Mouse (Mus musculus) lung, postnatal 0 days (tissue): ENCODE data around the gene Cadm2. TPM values are rescaled to one million over a fixed set of nuclear protein-coding genes. Genes with fewer than 3 reads are reported as not detected.

Experiments
- ATAC-seq: fragments of 200-750 bp; cut with Nextera tagmentation; 2 replicates; pipeline ENCODE4 v1.8.0; 2017; ENCODE audit warnings: moderate library complexity
- DNase-seq: peaks from one replicate; pipeline ENCODE4 v3.0.0-alpha.2; 2016; ENCODE audit warnings: low spot score
- H3K27ac ChIP-seq: fragments of 300-500 bp; sonication (generic); 2 replicates; pipeline ENCODE4 v1.5.1; 2014; ENCODE audit warnings: antibody characterized with exemption, mild to moderate bottlenecking, low read length, mixed read lengths
- H3K27me3 ChIP-seq: fragments of 300-500 bp; sonication (generic); replicated peaks from 2 replicates; pipeline ENCODE4 v1.6.1; 2014; ENCODE audit warnings: low read length, mixed read lengths; ENCODE audit not compliant: insufficient read depth
- H3K36me3 ChIP-seq: fragments of 300-500 bp; sonication (generic); 2 replicates; pipeline ENCODE4 v1.6.1; 2014; ENCODE audit warnings: low read length, mixed read lengths; ENCODE audit not compliant: insufficient read depth
- H3K4me1 ChIP-seq: fragments of 300-500 bp; sonication (generic); 2 replicates; pipeline ENCODE4 v1.6.1; 2014; ENCODE audit warnings: antibody characterized with exemption, low read depth, low read length, mixed read lengths; ENCODE audit not compliant: insufficient read depth
- H3K4me2 ChIP-seq: fragments of 300-500 bp; sonication (generic); replicated peaks from 2 replicates; pipeline ENCODE4 v1.6.1; 2014; ENCODE audit warnings: low read depth, mild to moderate bottlenecking, low read length, moderate library complexity, mixed read lengths
- H3K4me3 ChIP-seq: fragments of 300-500 bp; sonication (generic); 2 replicates; pipeline ENCODE4 v1.5.1; 2014; ENCODE audit warnings: low read depth, low read length
- H3K9ac ChIP-seq: fragments of 300-500 bp; sonication (generic); replicated peaks from 2 replicates; pipeline ENCODE4 v1.6.1; 2014; ENCODE audit warnings: low read depth, mild to moderate bottlenecking
- H3K9me3 ChIP-seq: fragments of 300-500 bp; sonication (generic); 2 replicates; pipeline ENCODE4 v1.6.1; 2016; ENCODE audit warnings: low read length, mixed read lengths
- CTCF ChIP-seq: IDR thresholded peaks from 2 replicates; pipeline ENCODE4 v1.5.1; 2016; ENCODE audit warnings: antibody characterized with exemption, mild to moderate bottlenecking
- EP300 ChIP-seq: IDR thresholded peaks from 2 replicates; pipeline ENCODE4 v1.6.1; 2016; ENCODE audit warnings: antibody characterized with exemption, mild to moderate bottlenecking, control low read depth
- WGBS: fragments of 180-500 bp; shearing (Covaris S2); extraction: QIAGEN DNeasy Blood & Tissue Kit; methylation state at CpG from one replicate; pipeline ENCODE4 v1.1.7; 2014; 5-methylcytosine and 5-hydroxymethylcytosine counted together
- polyA plus RNA-seq: library from polyadenylated mRNA; unstranded; fragments of >200 nt; fragmentation: Nextera tagmentation; extraction: Ambion mirVana; gene quantifications from 2 replicates; pipeline ENCODE4 v1.2.1, GENCODE M21; 2015

Cadm2 gene
- polyA plus RNA-seq, 1 experiment from 2014 or later, result 0.24 TPM

DNA sequence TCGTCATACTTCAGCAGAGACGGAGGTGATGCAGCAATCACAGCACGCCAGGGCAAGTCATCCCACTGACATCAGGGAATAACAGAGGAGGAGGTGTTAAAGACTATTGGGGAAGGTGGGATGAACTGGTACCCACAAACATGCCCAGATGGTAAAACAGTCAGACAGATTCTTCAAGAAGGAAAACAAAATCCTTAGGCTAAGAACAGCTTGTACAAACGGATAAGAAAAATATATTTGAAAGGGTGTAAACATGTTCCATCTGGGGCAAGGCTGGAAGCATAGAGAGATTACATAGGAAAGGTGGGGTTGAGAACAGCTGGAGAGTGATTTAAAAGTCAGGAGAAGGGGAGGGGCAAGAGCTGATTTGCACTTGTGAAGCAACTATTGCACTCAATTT lies 619.0 kb downstream of the Cadm2 start:
- Histone ChIP-seq H3K4me1 (no peaks in the 10 kb centered on the region), H3K27me3 (no peaks in the 10 kb centered on the region), H3K9ac (no peak overlapping the region), H3K9me3 (no peaks in the 10 kb centered on the region), H3K4me2 (no peak overlapping the region), H3K27ac (no peak overlapping the region), H3K4me3 (no peak overlapping the region), H3K36me3 (no peaks in the 10 kb centered on the region)
- DNase-seq (no peak), ATAC-seq (no peak)
- 52% methylated on average over 4 of the region's 4 CpGs for WGBS
- TF ChIP-seq EP300, result no peak
- TF ChIP-seq CTCF, result no peak

- Histone ChIP-seq H3K27ac (no peak overlapping the region), H3K4me1 (no peaks in the 10 kb centered on the region), H3K27me3 (no peaks in the 10 kb centered on the region), H3K9me3 (no peaks in the 10 kb centered on the region), H3K9ac (no peak overlapping the region), H3K36me3 (no peaks in the 10 kb centered on the region), H3K4me2 (no peak overlapping the region), H3K4me3 (no peak overlapping the region)
- no peak for TF ChIP-seq CTCF
- TF ChIP-seq EP300, result no peak
- 73% methylated on average over 2 of the region's 2 CpGs for WGBS
- DNase-seq (no peak), ATAC-seq (no peak)
Observed at GRCm38 (mm10) chr16:66997461-66997860, 623.2 kb downstream of the Cadm2 start.

GRCm38 (mm10) chr16:66987741-66988140 lies 633.0 kb downstream of the Cadm2 start:
- TF ChIP-seq CTCF (no peak), EP300 (no peak)
- Histone ChIP-seq H3K36me3 (no peaks in the 10 kb centered on the region), H3K4me1 (no peaks in the 10 kb centered on the region), H3K4me3 (no peak overlapping the region), H3K27me3 (no peaks in the 10 kb centered on the region), H3K9ac (no peak overlapping the region), H3K4me2 (no peak overlapping the region), H3K9me3 (no peaks in the 10 kb centered on the region), H3K27ac (no peak overlapping the region)
- DNase-seq (no peak), ATAC-seq (no peak)
- 79% methylated on average over 6 of the region's 6 CpGs for WGBS

DNA sequence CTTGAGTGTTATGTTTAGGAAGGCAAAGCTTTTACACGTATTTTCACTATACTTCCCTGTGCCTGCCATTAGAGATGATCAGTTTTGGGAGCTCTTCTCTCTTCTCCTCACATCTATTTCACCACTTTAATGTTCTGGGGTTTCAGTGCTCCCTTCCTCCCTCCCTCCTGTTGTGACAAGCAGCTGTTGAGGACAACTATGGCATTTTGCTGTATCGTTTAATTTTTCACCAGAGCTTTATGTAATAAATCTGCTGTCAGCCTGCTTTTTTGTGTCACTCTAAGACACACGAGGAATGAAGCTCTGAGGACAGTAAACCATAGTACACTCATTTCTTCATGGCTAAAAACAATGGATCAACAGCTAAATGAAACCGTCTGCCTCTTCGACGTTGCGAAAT lies 633.8 kb downstream of the Cadm2 start:
- Histone ChIP-seq H3K36me3 (no peaks in the 10 kb centered on the region), H3K4me2 (no peak overlapping the region), H3K9ac (no peak overlapping the region), H3K4me3 (no peak overlapping the region), H3K27ac (no peak overlapping the region), H3K4me1 (no peaks in the 10 kb centered on the region), H3K9me3 (no peaks in the 10 kb centered on the region), H3K27me3 (no peaks in the 10 kb centered on the region)
- TF ChIP-seq EP300 (no peak), CTCF (no peak)
- no peak for ATAC-seq
- 61% methylated on average over 7 of the region's 7 CpGs for WGBS
- DNase-seq, result no peak

DNA sequence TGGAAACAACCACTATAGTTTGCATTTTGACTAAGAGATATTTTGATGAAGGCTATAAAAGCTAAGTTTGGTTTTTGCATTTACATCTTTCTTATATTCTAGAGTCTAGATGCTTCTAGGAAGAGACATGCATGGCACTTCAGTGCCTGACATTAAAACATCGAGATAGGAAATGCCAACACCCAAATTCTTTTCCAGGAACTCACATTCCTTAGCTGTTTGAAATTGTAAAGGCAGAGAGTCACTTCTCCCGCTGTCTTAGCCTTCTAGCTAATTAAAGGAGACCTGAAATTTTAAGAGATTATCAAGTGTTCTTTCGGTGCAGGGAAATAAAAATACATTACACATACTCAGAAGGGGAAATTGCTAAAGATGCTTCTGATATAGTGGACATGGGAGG lies 649.8 kb downstream of the Cadm2 start:
- Histone ChIP-seq H3K27ac (no peak overlapping the region), H3K9me3 (no peaks in the 10 kb centered on the region), H3K4me3 (no peak overlapping the region), H3K4me1 (no peaks in the 10 kb centered on the region), H3K27me3 (no peaks in the 10 kb centered on the region), H3K9ac (no peak overlapping the region), H3K4me2 (no peak overlapping the region), H3K36me3 (no peaks in the 10 kb centered on the region)
- DNase-seq (peak; percentile 6), ATAC-seq (no peak)
- TF ChIP-seq EP300 (peak; percentile 68), CTCF (no peak)
- WGBS, result 16% methylated on average over 3 of the region's 3 CpGs

DNA sequence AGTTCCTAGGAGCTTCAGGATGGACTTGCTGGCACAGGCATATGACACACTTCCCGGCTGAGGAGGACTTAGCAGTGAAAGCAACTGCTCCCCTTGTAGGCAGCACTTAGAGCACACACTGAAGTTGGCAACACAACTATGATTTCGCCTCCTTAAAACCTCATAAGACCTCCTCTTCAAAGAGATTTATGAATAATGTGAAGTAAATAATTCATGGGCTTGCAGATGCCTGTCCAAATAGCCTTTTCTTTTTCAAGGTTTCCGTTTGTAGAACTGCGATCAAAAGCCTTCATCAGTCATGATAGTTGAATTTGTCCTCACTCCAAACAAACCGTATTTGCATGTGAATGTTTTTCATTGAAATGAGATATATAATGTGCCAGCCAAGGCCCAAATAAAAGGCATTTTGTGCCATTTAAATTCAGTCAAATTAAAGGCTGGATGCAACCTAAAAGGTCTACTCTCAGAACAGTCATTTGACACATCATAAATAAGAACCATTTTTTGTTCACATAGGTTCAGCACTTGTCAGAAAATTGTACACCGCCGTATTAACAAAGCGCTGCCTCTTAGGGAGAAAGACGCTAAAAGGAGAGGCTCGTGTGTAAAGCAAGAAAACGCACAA lies 651.1 kb downstream of the Cadm2 start:
- H3K4me3 ChIP-seq, result no peak overlapping the region
- H3K4me1 ChIP-seq, result no peaks in the 10 kb centered on the region
- H3K9me3 ChIP-seq, result no peaks in the 10 kb centered on the region
- 66% methylated on average over 11 of the region's 11 CpGs for WGBS
- no peak for TF ChIP-seq EP300
- TF ChIP-seq CTCF, result no peak
- DNase-seq, result no peak
- H3K27me3 ChIP-seq, result no peaks in the 10 kb centered on the region
- H3K4me2 ChIP-seq, result no peak overlapping the region
- H3K36me3 ChIP-seq, result no peaks in the 10 kb centered on the region
- no peak overlapping the region for H3K9ac ChIP-seq
- H3K27ac ChIP-seq, result no peak overlapping the region
- ATAC-seq, result no peak

DNA sequence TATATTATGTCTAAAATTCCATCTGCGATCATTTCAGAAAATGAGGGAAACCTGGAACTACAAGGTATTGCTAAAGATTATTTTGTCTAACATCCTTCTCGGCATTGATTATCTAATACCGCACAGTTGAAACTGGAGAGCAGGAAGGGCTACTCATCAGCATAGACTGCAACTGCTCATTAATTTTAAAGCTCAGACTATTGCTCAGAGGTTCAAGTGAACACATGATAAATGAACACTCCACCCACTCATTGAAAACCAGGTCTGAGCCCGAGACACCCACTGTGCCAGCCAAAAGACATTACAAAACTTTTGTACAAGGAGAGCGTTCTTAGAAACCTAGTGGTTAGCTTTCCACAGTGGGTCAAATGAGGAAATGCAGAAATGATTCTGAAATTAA lies 652.4 kb downstream of the Cadm2 start:
- no peak for ATAC-seq
- DNase-seq, result no peak
- H3K4me1 ChIP-seq, result no peaks in the 10 kb centered on the region
- H3K4me2 ChIP-seq, result no peak overlapping the region
- H3K9ac ChIP-seq, result no peak overlapping the region
- no peak overlapping the region for H3K27ac ChIP-seq
- no peak overlapping the region for H3K4me3 ChIP-seq
- TF ChIP-seq EP300 (no peak), CTCF (no peak)
- no peaks in the 10 kb centered on the region for H3K27me3 ChIP-seq
- WGBS, result 76% methylated on average over 5 of the region's 5 CpGs
- no peaks in the 10 kb centered on the region for H3K9me3 ChIP-seq
- H3K36me3 ChIP-seq, result no peaks in the 10 kb centered on the region
